Mouse (Mus musculus): ENCODE measurements around the gene Ces1h. TPM values are rescaled to one million over a fixed set of nuclear protein-coding genes. Genes with fewer than 3 reads are reported as not detected.

Gene Ces1h
- polyA plus RNA-seq, 1 experiment = not detected

DNA sequence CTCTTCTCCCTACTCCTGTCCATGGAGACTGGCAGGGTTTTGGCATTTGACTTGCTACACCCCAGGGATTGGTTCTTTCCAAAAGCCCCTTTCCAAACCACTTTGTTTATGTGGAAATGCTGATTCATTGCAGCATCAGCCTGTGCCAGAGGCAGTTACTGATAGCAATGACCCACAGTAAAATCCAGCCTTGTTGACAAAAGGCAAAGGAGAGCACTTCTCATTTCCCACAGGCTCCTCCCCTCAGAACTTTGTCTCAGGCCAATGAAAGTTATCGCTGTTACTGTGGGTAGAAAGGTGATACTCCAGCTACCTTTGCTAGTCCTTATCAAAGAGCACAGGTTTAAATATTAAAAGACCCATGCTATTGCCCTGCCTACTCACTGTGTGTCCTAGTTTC, 46.8 kb downstream of the Ces1h start:
- TF ChIP-seq POLR2A (IDR thresholded peaks at IDR 0.05; ENCODE audit: extremely low read depth, insufficient read depth, low read length) = no peak
- no peak for TF ChIP-seq CTCF (IDR thresholded peaks at IDR 0.05; ENCODE audit: extremely low read depth, insufficient read depth, low read length)
- no peak overlapping the region for H3K4me3 ChIP-seq (ENCODE audit: insufficient read depth, low read length)
- no peak overlapping the region for H3K27ac ChIP-seq (ENCODE audit: insufficient read depth, low read length)
- H3K4me1 ChIP-seq (ENCODE audit: control insufficient read depth, insufficient read depth, low read length) = no peaks in the 10 kb centered on the region

GRCm38 (mm10) chr8:93331151-93331550, 48.4 kb downstream of the Ces1h start:
- H3K4me3 ChIP-seq (ENCODE audit: insufficient read depth, low read length) = no peak overlapping the region
- no peaks in the 10 kb centered on the region for H3K4me1 ChIP-seq (ENCODE audit: control insufficient read depth, insufficient read depth, low read length)
- H3K27ac ChIP-seq (ENCODE audit: insufficient read depth, low read length) = no peak overlapping the region
- TF ChIP-seq POLR2A (IDR thresholded peaks at IDR 0.05; ENCODE audit: extremely low read depth, insufficient read depth, low read length) (no peak), CTCF (IDR thresholded peaks at IDR 0.05; ENCODE audit: extremely low read depth, insufficient read depth, low read length) (no peak)

- Histone ChIP-seq H3K4me3 (ENCODE audit: insufficient read depth, low read length) (no peak overlapping the region), H3K4me1 (ENCODE audit: control insufficient read depth, insufficient read depth, low read length) (no peaks in the 10 kb centered on the region), H3K27ac (ENCODE audit: insufficient read depth, low read length) (no peak overlapping the region)
- TF ChIP-seq POLR2A (IDR thresholded peaks at IDR 0.05; ENCODE audit: extremely low read depth, insufficient read depth, low read length) = no peak
- TF ChIP-seq CTCF (IDR thresholded peaks at IDR 0.05; ENCODE audit: extremely low read depth, insufficient read depth, low read length) = no peak
Measured at GRCm38 (mm10) chr8:93325123-93325522, 54.4 kb downstream of the Ces1h start.

DNA sequence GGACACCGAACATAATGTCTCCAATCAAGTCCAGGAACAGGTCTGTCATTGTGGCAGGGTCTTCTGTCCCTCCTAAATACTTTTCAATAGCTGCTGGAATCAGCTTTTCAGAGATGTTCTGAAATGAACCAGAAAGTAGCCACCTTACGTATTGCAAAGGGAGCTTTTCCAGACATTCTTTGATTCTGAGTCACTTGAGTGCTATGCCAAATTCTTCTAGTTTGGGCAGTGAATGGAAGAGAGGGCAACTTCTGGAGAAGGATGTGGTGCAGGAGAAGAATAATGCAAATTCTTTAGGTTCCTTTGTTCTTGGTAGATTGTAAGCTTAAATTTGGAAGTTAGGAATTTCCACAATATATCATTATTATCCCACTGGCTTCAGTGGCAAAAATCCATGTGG, 62.5 kb downstream of the Ces1h start:
- Histone ChIP-seq H3K4me1 (ENCODE audit: control insufficient read depth, insufficient read depth, low read length) (peaks cover 2% of the 10 kb centered on the region; the same call in 1 of the 2 replicates), H3K4me3 (ENCODE audit: insufficient read depth, low read length) (no peak overlapping the region), H3K27ac (ENCODE audit: insufficient read depth, low read length) (no peak overlapping the region)
- TF ChIP-seq POLR2A (IDR thresholded peaks at IDR 0.05; ENCODE audit: extremely low read depth, insufficient read depth, low read length) (no peak), CTCF (IDR thresholded peaks at IDR 0.05; ENCODE audit: extremely low read depth, insufficient read depth, low read length) (no peak)

DNA sequence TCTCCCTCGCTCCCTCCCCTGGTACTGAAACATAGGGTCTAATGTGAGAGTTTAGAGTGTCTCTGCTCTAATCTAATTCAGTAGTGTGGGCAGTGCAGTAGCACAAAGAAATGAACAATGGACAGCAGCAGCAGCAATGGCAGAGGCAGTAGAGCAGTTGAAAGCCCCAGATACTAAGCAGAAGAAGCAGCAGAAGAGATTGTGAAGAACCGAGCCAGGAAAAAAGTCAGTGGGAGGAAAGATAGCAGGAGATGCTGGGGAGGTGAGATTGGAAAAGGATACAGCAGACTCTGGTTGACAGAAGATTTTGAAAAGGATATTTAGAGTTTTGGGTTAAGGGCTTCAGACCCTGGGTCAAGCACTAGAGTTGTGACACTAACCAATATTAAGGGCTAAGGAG, 64.0 kb downstream of the Ces1h start:
- peaks cover 2% of the 10 kb centered on the region; the same call in 1 of the 2 replicates for H3K4me1 ChIP-seq (ENCODE audit: control insufficient read depth, insufficient read depth, low read length)
- H3K27ac ChIP-seq (ENCODE audit: insufficient read depth, low read length) = no peak overlapping the region
- TF ChIP-seq POLR2A (IDR thresholded peaks at IDR 0.05; ENCODE audit: extremely low read depth, insufficient read depth, low read length) (no peak), CTCF (IDR thresholded peaks at IDR 0.05; ENCODE audit: extremely low read depth, insufficient read depth, low read length) (no peak)
- H3K4me3 ChIP-seq (ENCODE audit: insufficient read depth, low read length) = no peak overlapping the region

Other genes starting within 250 kb of the Ces1h start
- gene Ces1c, start 248.4 kb downstream of the Ces1h start, polyA plus RNA-seq (2012; rRNA removed) = not detected in 2 replicates
- gene Ces1d, start 181.9 kb downstream of the Ces1h start, polyA plus RNA-seq (2012; rRNA removed) = 0.94 TPM in 1 of 2 replicates, not detected in the other
- not detected in 2 replicates for gene Ces1e, start 150.1 kb downstream of the Ces1h start, polyA plus RNA-seq (2012; rRNA removed)
- 0.11 TPM in 1 of 2 replicates, not detected in the other for gene Ces1f, start 100.0 kb downstream of the Ces1h start, polyA plus RNA-seq (2012; rRNA removed)
- 0.06 TPM in 1 of 2 replicates, not detected in the other for gene Ces1g, start 42.4 kb downstream of the Ces1h start, polyA plus RNA-seq (2012; rRNA removed)
- gene Ces5a, start 156.1 kb upstream of the Ces1h start, polyA plus RNA-seq (2012; rRNA removed) = 1.6 and 1.9 TPM in 2 replicates